8 mouse cellular contexts compared by ENCODE assay signal in genomic region chr5:21735100-21735499, GRCm38 (mm10). TPM values are rescaled to one million over a fixed set of nuclear protein-coding genes. Genes with fewer than 3 reads are reported as not detected.
DNase-seq lines count a peak whose midpoint lies in the region; ATAC-seq and TF ChIP-seq lines count a peak whose summit lies in the region.

No protein-coding gene starts in this region.

- no peak overlapping the region for H3K9ac ChIP-seq in lung, postnatal 0 days (replicated peaks; ENCODE audit: low read depth)

- H3K79me2 ChIP-seq in macrophage (ENCODE audit: inconsistent target) = peaks cover 20% of the 10 kb centered on the region

- 81% methylated on average over 20 of the region's 20 CpGs for WGBS in lung, postnatal 0 days
- whole genome bisulfite sequencing in macrophage (ENCODE audit: missing documents) = 85% methylated on average over 20 of the region's 20 CpGs

- H3K27me3 ChIP-seq in lung, postnatal 0 days (replicated peaks; ENCODE audit: insufficient read depth, low read length) = no peaks in the 10 kb centered on the region

- no peak for TF ChIP-seq EP300 in lung, postnatal 0 days (IDR thresholded peaks at IDR 0.05)

- peak overlapping the region; percentile 35; the same call in 1 of the 2 replicates for H3K27ac ChIP-seq in gastrocnemius, adult 2 months
- no peak overlapping the region for H3K27ac ChIP-seq in lung, postnatal 0 days (ENCODE audit: low read length)
- no peak overlapping the region for H3K27ac ChIP-seq in embryonic fibroblast, embryonic 13.5 days (ENCODE audit: insufficient read depth, low read length)
- H3K27ac ChIP-seq in macrophage = no peak overlapping the region

- H3K4me2 ChIP-seq in lung, postnatal 0 days (replicated peaks; ENCODE audit: low read depth, low read length) = peak overlapping the region; percentile 34; the same call in 1 of the 2 replicates

- H3K36me3 ChIP-seq in lung, postnatal 0 days (ENCODE audit: insufficient read depth, low read length) = peaks cover 4% of the 10 kb centered on the region; the same call in 1 of the 2 replicates
- H3K36me3 ChIP-seq in macrophage (ENCODE audit: inconsistent target) = peaks cover 9% of the 10 kb centered on the region; the same call in 1 of the 2 replicates

- H3K4me3 ChIP-seq in gastrocnemius, adult 2 months = peak overlapping the region; percentile 60
- H3K4me3 ChIP-seq in lung, postnatal 0 days (ENCODE audit: low read depth, low read length) = 0 out of 2 replicates have a peak overlapping the region, but pooled peaks have one; percentile 23
- H3K4me3 ChIP-seq in embryonic fibroblast, embryonic 13.5 days (ENCODE audit: insufficient read depth, low read length) = peak overlapping the region; percentile 15; the same call in 1 of the 2 replicates
- peak overlapping the region; percentile 26 for H3K4me3 ChIP-seq in macrophage (ENCODE audit: inconsistent target)

- H3K9me3 ChIP-seq in lung, postnatal 0 days (ENCODE audit: low read length) = no peaks in the 10 kb centered on the region

- no peak for DNase-seq in gastrocnemius, adult 2 months
- DNase-seq in gastrocnemius, adult 8-10 months (ENCODE audit: low spot score in 2 of 2) = no peak
- DNase-seq in lung, postnatal 0 days (ENCODE audit: low spot score) = peak; percentile 7
- DNase-seq in lung, adult 18-20 months = no peak
- DNase-seq in layer of hippocampus, postnatal 10 days (ENCODE audit: low spot score in 2 of 2) = no peak
- DNase-seq in layer of hippocampus, postnatal 36 days = no peak

- intact Hi-C loops in gastrocnemius, adult 2 months (cut with DNase I) = no loop called here

- no peak for TF ChIP-seq POLR2A in embryonic fibroblast, embryonic 13.5 days (IDR thresholded peaks at IDR 0.05; ENCODE audit: low read depth, low read length)

- TF ChIP-seq CTCF in gastrocnemius, adult 2 months (IDR thresholded peaks at IDR 0.05) = no peak
- TF ChIP-seq CTCF in lung, postnatal 0 days (IDR thresholded peaks at IDR 0.05) = no peak
- TF ChIP-seq CTCF in embryonic fibroblast, embryonic 13.5 days (IDR thresholded peaks at IDR 0.05; ENCODE audit: borderline replicate concordance, insufficient read depth, low read length) = no peak

- ATAC-seq in lung, postnatal 0 days = no peak

- peaks cover 10% of the 10 kb centered on the region; the same call in 1 of the 2 replicates for H3K4me1 ChIP-seq in lung, postnatal 0 days (ENCODE audit: insufficient read depth, low read depth, low read length)
- H3K4me1 ChIP-seq in embryonic fibroblast, embryonic 13.5 days (ENCODE audit: control insufficient read depth, insufficient read depth, low read length) = no peaks in the 10 kb centered on the region

RNA-seq across cellular contexts. Expression of gene Pmpcb, which starts 1.8 kb away (rescaled TPM):
- 100 to 1,000 TPM in 1 of 2 experiments, 10 to 100 TPM in 1; 90.8 to 122 TPM for total RNA-seq in gastrocnemius, adult 2 months (2021)
- total RNA-seq in gastrocnemius, adult 8-10 months (2022) = 100 to 1,000 TPM in 2 of 4 experiments, 10 to 100 TPM in 2; 92.6 to 114 (median 104) TPM
- 41.8 and 49.0 TPM in 2 replicates for polyA plus RNA-seq in lung, postnatal 0 days (2015; fragmentation: Nextera tagmentation; extraction: Ambion mirVana)
- 78.7 and 107 TPM in 2 replicates for polyA plus RNA-seq in embryonic fibroblast, embryonic 13.5 days (2011; ENCODE audit: insufficient read length, low read depth, missing spikeins)
- 10 to 100 TPM; 24.0 to 95.9 (median 64.2) TPM for total RNA-seq in macrophage (2018; cell fraction: chromatin; rRNA removed)
- total RNA-seq in macrophage (2018; cell fraction: cytosol; rRNA removed) = 10 to 100 TPM; 35.5 to 49.2 (median 43.0) TPM
- total RNA-seq in macrophage (2018; cell fraction: nucleus; rRNA removed) = 10 to 100 TPM; 27.2 to 75.2 (median 48.5) TPM
- 44.9 to 107 TPM (median 54.7 TPM) in 3 replicates for polyA plus RNA-seq in macrophage (2018)
- total RNA-seq in layer of hippocampus, postnatal 10 days (2021) = 10 to 100 TPM; 64.6 to 66.2 TPM
- 10 to 100 TPM; 72.3 to 78.0 TPM for total RNA-seq in layer of hippocampus, postnatal 36 days (2021)

RNA-seq across cellular contexts. Expression of gene Napepld, which starts 33.9 kb away (rescaled TPM):
- 10 to 100 TPM in 1 of 2 experiments, 1 to 10 TPM in 1; 9.2 to 11.3 TPM for total RNA-seq in gastrocnemius, adult 2 months (2021)
- 10 to 100 TPM in 2 of 4 experiments, 1 to 10 TPM in 2; 8.3 to 10.4 (median 9.4) TPM for total RNA-seq in gastrocnemius, adult 8-10 months (2022)
- polyA plus RNA-seq in lung, postnatal 0 days (2015; fragmentation: Nextera tagmentation; extraction: Ambion mirVana) = 2.1 and 2.5 TPM in 2 replicates
- polyA plus RNA-seq in embryonic fibroblast, embryonic 13.5 days (2011; ENCODE audit: insufficient read length, low read depth, missing spikeins) = 1.7 and 1.9 TPM in 2 replicates
- 1 to 10 TPM in 18 of 26 experiments, under 1 TPM in 8; 0.20 to 6.6 (median 1.6) TPM for total RNA-seq in macrophage (2018; cell fraction: chromatin; rRNA removed)
- 1 to 10 TPM; 1.1 to 5.3 (median 4.0) TPM for total RNA-seq in macrophage (2018; cell fraction: cytosol; rRNA removed)
- total RNA-seq in macrophage (2018; cell fraction: nucleus; rRNA removed) = 1 to 10 TPM in 24 of 26 experiments, under 1 TPM in 2; 0.45 to 7.6 (median 2.5) TPM
- polyA plus RNA-seq in macrophage (2018) = 3.4 to 6.0 TPM (median 4.8 TPM) in 3 replicates
- total RNA-seq in layer of hippocampus, postnatal 10 days (2021) = 1 to 10 TPM; 6.6 to 7.1 TPM
- 10 to 100 TPM; 28.7 to 36.1 TPM for total RNA-seq in layer of hippocampus, postnatal 36 days (2021)

RNA-seq across cellular contexts. Expression of gene Dnajc2, which starts 50.0 kb away (rescaled TPM):
- total RNA-seq in gastrocnemius, adult 2 months (2021) = 10 to 100 TPM; 21.4 to 24.7 TPM
- 10 to 100 TPM; 22.9 to 25.1 (median 23.8) TPM for total RNA-seq in gastrocnemius, adult 8-10 months (2022)
- polyA plus RNA-seq in lung, postnatal 0 days (2015; fragmentation: Nextera tagmentation; extraction: Ambion mirVana) = 34.2 and 35.4 TPM in 2 replicates
- polyA plus RNA-seq in embryonic fibroblast, embryonic 13.5 days (2011; ENCODE audit: insufficient read length, low read depth, missing spikeins) = 46.0 and 48.1 TPM in 2 replicates
- 10 to 100 TPM in 23 of 26 experiments, 1 to 10 TPM in 3; 5.3 to 84.5 (median 39.4) TPM for total RNA-seq in macrophage (2018; cell fraction: chromatin; rRNA removed)
- total RNA-seq in macrophage (2018; cell fraction: cytosol; rRNA removed) = 10 to 100 TPM; 27.2 to 86.7 (median 54.5) TPM
- 10 to 100 TPM in 22 of 26 experiments, 1 to 10 TPM in 4; 9.0 to 57.0 (median 29.3) TPM for total RNA-seq in macrophage (2018; cell fraction: nucleus; rRNA removed)
- 34.1 to 81.4 TPM (median 62.3 TPM) in 3 replicates for polyA plus RNA-seq in macrophage (2018)
- 10 to 100 TPM; 38.4 to 41.8 TPM for total RNA-seq in layer of hippocampus, postnatal 10 days (2021)
- 10 to 100 TPM; 31.6 to 32.8 TPM for total RNA-seq in layer of hippocampus, postnatal 36 days (2021)

RNA-seq across cellular contexts. Expression of gene Psmc2, which starts 50.0 kb away (rescaled TPM):
- 100 to 1,000 TPM; 111 to 127 TPM for total RNA-seq in gastrocnemius, adult 2 months (2021)
- 100 to 1,000 TPM; 117 to 131 (median 125) TPM for total RNA-seq in gastrocnemius, adult 8-10 months (2022)
- 105 and 108 TPM in 2 replicates for polyA plus RNA-seq in lung, postnatal 0 days (2015; fragmentation: Nextera tagmentation; extraction: Ambion mirVana)
- 108 and 127 TPM in 2 replicates for polyA plus RNA-seq in embryonic fibroblast, embryonic 13.5 days (2011; ENCODE audit: insufficient read length, low read depth, missing spikeins)
- 10 to 100 TPM; 12.5 to 53.4 (median 30.9) TPM for total RNA-seq in macrophage (2018; cell fraction: chromatin; rRNA removed)
- total RNA-seq in macrophage (2018; cell fraction: cytosol; rRNA removed) = 100 to 1,000 TPM in 13 of 26 experiments, 10 to 100 TPM in 13; 63.4 to 127 (median 95.0) TPM
- 10 to 100 TPM; 15.6 to 53.6 (median 35.0) TPM for total RNA-seq in macrophage (2018; cell fraction: nucleus; rRNA removed)
- 85.7 to 124 TPM (median 98.6 TPM) in 3 replicates for polyA plus RNA-seq in macrophage (2018)
- total RNA-seq in layer of hippocampus, postnatal 10 days (2021) = 100 to 1,000 TPM; 112 to 119 TPM
- 100 to 1,000 TPM; 114 TPM for total RNA-seq in layer of hippocampus, postnatal 36 days (2021)
